Mouse (Mus musculus) embryonic facial prominence, embryonic 11.5 days (tissue): ENCODE data around the gene Cdkn1a. TPM values are rescaled to one million over a fixed set of nuclear protein-coding genes. Genes with fewer than 3 reads are reported as not detected.

Experiments
- ATAC-seq: fragments of 200-750 bp; cut with Nextera tagmentation; replicated peaks from 2 replicates; pipeline ENCODE4 v1.8.0; 2017; ENCODE audit warnings: low read depth; ENCODE audit not compliant: insufficient number of reproducible peaks, low FRiP score, low TSS enrichment
- DNase-seq: peaks from one replicate; pipeline ENCODE4 v3.0.0-alpha.2; 2015; ENCODE audit warnings: low spot score
- H3K27ac ChIP-seq: fragments of 300-500 bp; sonication (generic); replicated peaks from 2 replicates; pipeline ENCODE4 v1.5.1; 2014; ENCODE audit warnings: mild to moderate bottlenecking, low read depth, low read length, control low read depth
- H3K27me3 ChIP-seq: fragments of 300-500 bp; sonication (generic); 2 replicates; pipeline ENCODE4 v1.6.1; 2014; ENCODE audit warnings: mild to moderate bottlenecking, low read length, moderate library complexity, mixed read lengths; ENCODE audit not compliant: control insufficient read depth, insufficient read depth
- H3K36me3 ChIP-seq: fragments of 300-500 bp; sonication (generic); replicated peaks from 2 replicates; pipeline ENCODE4 v1.6.1; 2014; ENCODE audit warnings: low read depth, mild to moderate bottlenecking, low read length, moderate library complexity, mixed read lengths; ENCODE audit not compliant: control insufficient read depth, insufficient read depth
- H3K4me1 ChIP-seq: fragments of 300-500 bp; sonication (generic); 2 replicates; pipeline ENCODE4 v1.6.1; 2014; ENCODE audit warnings: low read length, mixed read lengths; ENCODE audit not compliant: control insufficient read depth, insufficient read depth
- H3K4me2 ChIP-seq: fragments of 300-500 bp; sonication (generic); 2 replicates; pipeline ENCODE4 v1.6.1; 2014; ENCODE audit warnings: low read depth, mild to moderate bottlenecking, control low read depth, low read length, moderate library complexity
- H3K4me3 ChIP-seq: fragments of 300-500 bp; sonication (generic); 2 replicates; pipeline ENCODE4 v1.5.1; 2014; ENCODE audit warnings: low read depth, low read length, control low read depth
- H3K9ac ChIP-seq: fragments of 300-500 bp; sonication (generic); replicated peaks from 2 replicates; pipeline ENCODE4 v1.6.1; 2014; ENCODE audit warnings: mild to moderate bottlenecking, control low read depth, low read length
- H3K9me3 ChIP-seq: fragments of 300-500 bp; sonication (generic); replicated peaks from 2 replicates; pipeline ENCODE4 v1.6.1; 2016; ENCODE audit warnings: mild to moderate bottlenecking, low read length, inconsistent platforms, mixed read lengths; ENCODE audit not compliant: control insufficient read depth
- WGBS: fragments of 180-500 bp; shearing (Covaris S2); extraction: QIAGEN DNeasy Blood & Tissue Kit; methylation state at CpG from one replicate; pipeline ENCODE4 v1.1.7; 2014; 5-methylcytosine and 5-hydroxymethylcytosine counted together
- polyA plus RNA-seq: library from polyadenylated mRNA; unstranded; fragments of >200 nt; fragmentation: Nextera tagmentation; extraction: Ambion mirVana; gene quantifications from 2 replicates; pipeline ENCODE4 v1.2.1, GENCODE M21; 2014

Cdkn1a gene
- polyA plus RNA-seq, 1 experiment from 2014 or later = 25.5 TPM

DNA sequence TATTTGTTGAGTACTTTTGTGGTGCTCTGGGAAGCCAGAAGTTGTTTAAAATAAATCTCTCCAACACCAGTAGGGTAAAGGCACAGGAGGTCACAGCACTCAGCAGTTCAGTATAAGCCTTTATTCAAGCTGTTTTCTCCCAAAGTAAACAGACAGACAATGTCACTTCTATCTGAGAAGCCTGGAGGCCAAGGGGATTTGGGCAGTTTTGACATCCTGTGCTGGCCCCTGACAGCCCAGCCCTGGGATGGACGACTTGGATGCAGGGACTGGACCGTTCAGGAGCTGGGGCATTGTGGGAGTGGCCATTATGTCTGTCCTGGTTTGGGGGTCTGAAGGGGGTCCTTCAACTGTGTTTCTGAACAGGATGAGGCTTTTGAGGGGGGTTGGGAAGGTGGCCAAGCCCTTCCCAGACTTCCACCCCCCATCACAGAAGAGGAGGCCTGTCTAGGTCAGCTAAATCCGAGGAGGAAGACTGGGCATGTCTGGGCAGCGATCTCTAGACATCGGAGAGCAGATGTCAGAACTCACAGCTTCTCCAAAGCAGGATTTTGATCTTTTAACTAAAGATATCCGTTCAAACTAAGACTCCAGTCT lies 670 bp downstream of the Cdkn1a start:
- DNase-seq (no peak), ATAC-seq (no peak)
- H3K27me3 ChIP-seq = peaks cover 19% of the 10 kb centered on the region
- H3K9me3 ChIP-seq = no peaks in the 10 kb centered on the region
- 37% methylated on average over 6 of the region's 6 CpGs for WGBS
- no peaks in the 10 kb centered on the region; the same call in 1 of the 2 replicates for H3K4me1 ChIP-seq
- no peak overlapping the region for H3K4me3 ChIP-seq
- H3K27ac ChIP-seq = no peak overlapping the region
- H3K36me3 ChIP-seq = no peaks in the 10 kb centered on the region
- H3K9ac ChIP-seq = no peak overlapping the region
- H3K4me2 ChIP-seq = no peak overlapping the region

DNA sequence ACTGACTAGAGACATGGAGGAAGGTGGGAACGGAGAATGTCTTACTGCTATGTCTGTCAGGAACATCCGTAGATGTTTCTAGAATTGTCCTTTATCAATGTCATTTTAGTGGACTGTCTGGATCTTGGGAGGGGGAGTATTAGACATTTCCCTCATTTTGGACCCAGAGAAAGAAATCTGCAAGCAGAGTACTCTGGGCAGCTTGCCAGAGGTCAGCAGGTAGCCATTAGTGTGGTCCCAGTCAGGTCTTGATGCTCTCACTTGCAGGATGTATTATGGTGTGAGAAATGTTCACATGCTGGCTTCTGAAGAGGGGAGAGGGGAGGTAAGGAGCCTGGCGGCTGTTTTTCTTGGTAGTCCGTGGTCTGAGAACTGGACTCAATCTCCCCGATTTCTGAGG lies 1.7 kb downstream of the Cdkn1a start:
- Histone ChIP-seq H3K4me3 (no peak overlapping the region), H3K9me3 (no peaks in the 10 kb centered on the region), H3K9ac (no peak overlapping the region), H3K4me2 (no peak overlapping the region), H3K36me3 (no peaks in the 10 kb centered on the region), H3K4me1 (no peaks in the 10 kb centered on the region; the same call in 1 of the 2 replicates), H3K27ac (no peak overlapping the region), H3K27me3 (peaks cover 19% of the 10 kb centered on the region)
- no peak for DNase-seq
- no peak for ATAC-seq
- 59% methylated on average over 5 of the region's 5 CpGs for WGBS

DNA sequence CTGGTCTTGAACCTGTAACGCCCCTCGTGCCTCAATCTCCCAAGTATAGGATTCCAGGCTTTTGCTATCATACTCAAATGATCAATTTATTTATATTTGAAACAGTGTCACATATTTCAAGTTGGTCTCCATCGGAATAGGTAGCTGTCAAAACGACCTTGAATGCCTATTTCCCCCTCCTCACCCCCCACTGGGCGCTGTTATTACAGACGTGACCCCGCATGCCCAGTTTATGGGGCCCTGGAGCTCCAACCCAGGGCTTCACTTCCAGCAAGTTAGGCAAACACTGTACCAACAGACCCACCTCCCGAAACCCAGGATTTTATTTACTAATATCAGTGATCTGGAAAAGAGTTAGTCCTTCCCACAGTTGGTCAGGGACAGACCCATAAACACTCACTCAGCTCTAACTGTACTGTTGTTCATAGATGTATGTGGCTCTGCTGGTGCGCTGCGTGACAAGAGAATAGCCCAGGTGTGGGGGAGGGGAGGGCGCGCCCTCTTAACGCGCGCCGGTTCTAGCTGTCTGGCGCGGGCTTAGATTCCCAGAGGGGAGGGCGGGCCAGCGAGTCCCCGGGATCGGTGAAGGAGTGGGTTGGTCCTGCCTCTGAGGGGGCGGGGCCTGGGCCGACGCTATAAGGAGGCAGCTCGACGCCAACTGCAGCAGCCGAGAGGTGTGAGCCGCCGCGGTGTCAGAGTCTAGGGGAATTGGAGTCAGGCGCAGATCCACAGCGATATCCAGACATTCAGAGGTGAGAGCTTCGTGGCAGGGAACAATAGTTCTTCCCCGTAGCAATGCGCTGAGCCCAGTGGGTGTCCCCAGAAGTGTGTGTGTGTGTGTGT lies 2.6 kb downstream of the Cdkn1a start:
- peak; percentile 78 for ATAC-seq
- Histone ChIP-seq H3K9me3 (no peaks in the 10 kb centered on the region), H3K27me3 (peaks cover 19% of the 10 kb centered on the region), H3K4me2 (peak overlapping the region; percentile 80), H3K4me1 (no peaks in the 10 kb centered on the region; the same call in 1 of the 2 replicates), H3K9ac (peak overlapping the region; percentile 58; the same call in 1 of the 2 replicates), H3K27ac (no peak overlapping the region), H3K36me3 (no peaks in the 10 kb centered on the region), H3K4me3 (peak overlapping the region; percentile 44)
- peak; percentile 85 for DNase-seq
- WGBS = 9% methylated on average over 36 of the region's 36 CpGs

DNA sequence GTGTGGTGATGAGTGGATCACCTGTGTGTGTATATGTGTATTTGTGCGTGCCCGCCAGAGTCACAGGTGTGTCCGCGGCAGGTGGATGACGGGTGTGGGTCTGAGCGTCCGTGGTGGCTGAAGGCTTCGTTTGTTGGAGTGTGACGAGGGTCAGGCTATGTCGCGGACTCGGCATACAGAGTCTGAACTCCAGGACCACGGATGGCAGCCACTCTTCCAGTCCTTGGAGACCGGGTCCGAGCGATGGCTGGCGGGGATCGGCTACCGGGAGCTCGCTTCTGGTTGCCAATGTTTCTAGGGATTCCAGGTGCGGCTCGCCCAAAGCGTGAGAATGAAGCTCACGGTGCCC lies 3.2 kb downstream of the Cdkn1a start:
- ATAC-seq (no peak), DNase-seq (no peak)
- peak overlapping the region; percentile 80 for H3K4me2 ChIP-seq
- WGBS = under 1% methylated on average over 24 of the region's 24 CpGs
- H3K4me1 ChIP-seq = no peaks in the 10 kb centered on the region; the same call in 1 of the 2 replicates
- no peak overlapping the region for H3K27ac ChIP-seq
- no peaks in the 10 kb centered on the region for H3K9me3 ChIP-seq
- peak overlapping the region; percentile 44 for H3K4me3 ChIP-seq
- H3K9ac ChIP-seq = peak overlapping the region; percentile 58; the same call in 1 of the 2 replicates
- no peaks in the 10 kb centered on the region for H3K36me3 ChIP-seq
- peaks cover 19% of the 10 kb centered on the region for H3K27me3 ChIP-seq

DNA sequence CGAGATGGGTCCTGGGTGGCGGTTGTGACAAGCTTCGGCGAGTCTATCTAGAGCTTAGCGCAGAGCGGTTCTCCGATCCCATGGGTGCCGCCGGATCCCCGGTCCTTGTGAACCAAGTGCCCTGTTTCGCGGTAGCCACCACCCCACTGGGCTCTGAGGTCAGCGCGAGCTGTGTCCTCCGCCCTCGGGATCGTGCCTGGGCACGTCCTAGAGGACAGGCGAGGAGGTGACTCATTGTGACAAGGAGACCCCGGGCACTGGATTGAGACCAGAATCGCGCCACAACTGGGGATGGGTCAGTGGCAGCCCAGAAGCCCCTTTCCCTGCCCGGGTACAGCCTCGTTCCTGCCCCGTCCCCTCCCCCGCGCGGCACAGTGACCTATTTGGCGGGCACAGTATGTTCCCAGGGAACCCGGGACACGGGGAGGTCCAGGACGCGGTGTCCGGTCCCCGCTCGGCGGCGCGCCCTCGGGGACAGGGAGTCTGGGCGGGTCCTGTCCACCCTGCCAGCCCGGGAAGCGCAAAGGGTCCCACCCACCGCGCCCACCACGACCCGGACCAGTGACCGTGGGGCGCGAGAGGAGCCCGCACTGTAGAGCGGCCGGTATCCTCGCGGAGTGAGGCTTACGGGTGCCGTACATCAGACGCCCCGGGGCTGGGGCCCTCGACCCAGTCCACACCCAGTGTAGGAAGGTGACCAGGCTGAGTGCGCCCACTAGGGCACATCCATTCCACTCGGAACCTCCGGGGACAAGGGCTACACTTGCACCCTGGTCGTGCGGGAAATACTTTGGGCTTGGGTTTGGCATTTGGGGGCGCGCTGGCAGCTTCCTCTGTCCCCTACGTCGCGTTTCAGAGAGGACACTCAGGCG lies 3.8 kb downstream of the Cdkn1a start:
- 1% methylated on average over 69 of the region's 71 CpGs for WGBS
- Histone ChIP-seq H3K36me3 (no peaks in the 10 kb centered on the region), H3K4me2 (peak overlapping the region; percentile 80), H3K27me3 (peaks cover 19% of the 10 kb centered on the region), H3K9ac (peak overlapping the region; percentile 58), H3K27ac (no peak overlapping the region), H3K4me1 (no peaks in the 10 kb centered on the region; the same call in 1 of the 2 replicates), H3K4me3 (peak overlapping the region; percentile 44), H3K9me3 (no peaks in the 10 kb centered on the region)
- DNase-seq = peak; percentile 12
- peak; percentile 35; the same call in 1 of the 2 replicates for ATAC-seq

DNA sequence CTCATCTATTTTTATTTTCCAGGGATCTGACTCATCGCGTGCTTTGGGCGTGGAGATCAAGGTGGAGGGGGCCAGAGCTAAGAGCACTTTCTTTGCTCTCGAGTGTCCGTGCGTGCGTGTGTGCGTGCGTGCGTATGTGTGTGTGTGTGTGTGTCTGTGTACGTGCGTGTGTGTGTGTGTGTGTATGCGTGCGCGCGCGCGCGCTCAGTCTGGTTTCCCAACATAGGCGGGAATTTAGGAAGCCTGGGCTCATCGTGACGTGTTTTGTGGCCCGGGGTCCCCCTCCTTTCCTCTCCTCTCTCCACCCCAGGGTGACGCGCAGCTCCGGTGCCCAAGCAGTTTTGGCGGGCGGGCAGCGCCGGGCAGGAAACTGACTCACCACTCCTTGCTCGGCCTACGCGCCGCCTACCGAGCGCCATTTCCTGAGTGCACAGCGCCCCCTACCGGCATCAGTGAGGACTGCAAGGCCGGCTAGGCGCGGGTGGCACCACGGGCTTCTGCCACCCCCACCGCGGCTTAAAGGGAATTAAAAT lies 4.5 kb downstream of the Cdkn1a start:
- 0 out of 2 replicates have a peak, but pooled peaks have one; percentile 5 for ATAC-seq
- WGBS = under 1% methylated on average over 44 of the region's 44 CpGs

DNA sequence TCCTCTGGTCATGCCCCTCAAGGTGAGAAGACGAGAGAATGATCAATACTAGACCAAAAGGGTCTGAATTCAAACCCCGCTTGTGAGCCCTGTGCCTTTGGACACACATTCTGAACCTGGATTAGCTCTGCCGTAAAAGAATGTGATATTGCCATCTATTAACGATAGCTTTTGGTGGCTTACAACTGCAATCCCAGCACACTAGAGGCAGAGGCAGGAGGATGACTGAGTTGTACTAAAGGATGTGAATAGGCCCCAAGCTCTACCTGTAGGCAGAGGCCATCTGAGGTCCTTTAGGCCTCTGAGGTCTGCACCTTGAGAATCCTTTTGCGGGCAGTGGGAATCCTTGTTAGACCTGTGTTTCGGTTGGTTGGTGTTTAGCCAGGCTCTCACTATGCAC lies 5.5 kb downstream of the Cdkn1a start:
- H3K27me3 ChIP-seq = peaks cover 19% of the 10 kb centered on the region
- no peak overlapping the region for H3K4me2 ChIP-seq
- no peak for ATAC-seq
- H3K36me3 ChIP-seq = no peaks in the 10 kb centered on the region
- H3K4me3 ChIP-seq = no peak overlapping the region
- DNase-seq = no peak
- no peak overlapping the region for H3K27ac ChIP-seq
- no peaks in the 10 kb centered on the region; the same call in 1 of the 2 replicates for H3K4me1 ChIP-seq
- 93% methylated on average over 6 of the region's 6 CpGs for WGBS
- H3K9me3 ChIP-seq = no peaks in the 10 kb centered on the region
- no peak overlapping the region for H3K9ac ChIP-seq

More for the DNA sequence above, 4.5 kb downstream of the Cdkn1a start:
- peaks cover 19% of the 10 kb centered on the region for H3K27me3 ChIP-seq
- DNase-seq = peak; percentile 89
- H3K9me3 ChIP-seq = no peaks in the 10 kb centered on the region
- no peaks in the 10 kb centered on the region; the same call in 1 of the 2 replicates for H3K4me1 ChIP-seq
- H3K27ac ChIP-seq = no peak overlapping the region
- no peaks in the 10 kb centered on the region for H3K36me3 ChIP-seq
- peak overlapping the region; percentile 44 for H3K4me3 ChIP-seq
- peak overlapping the region; percentile 58 for H3K9ac ChIP-seq
- peak overlapping the region; percentile 80 for H3K4me2 ChIP-seq
